Mouse (Mus musculus): Measurements from ENCODE around the gene Anxa9. TPM values are rescaled to one million over a fixed set of nuclear protein-coding genes. Genes with fewer than 3 reads are reported as not detected.

Anxa9 gene
- 2.6 and 2.8 TPM in 2 replicates for polyA plus RNA-seq (2012; rRNA removed)

DNA sequence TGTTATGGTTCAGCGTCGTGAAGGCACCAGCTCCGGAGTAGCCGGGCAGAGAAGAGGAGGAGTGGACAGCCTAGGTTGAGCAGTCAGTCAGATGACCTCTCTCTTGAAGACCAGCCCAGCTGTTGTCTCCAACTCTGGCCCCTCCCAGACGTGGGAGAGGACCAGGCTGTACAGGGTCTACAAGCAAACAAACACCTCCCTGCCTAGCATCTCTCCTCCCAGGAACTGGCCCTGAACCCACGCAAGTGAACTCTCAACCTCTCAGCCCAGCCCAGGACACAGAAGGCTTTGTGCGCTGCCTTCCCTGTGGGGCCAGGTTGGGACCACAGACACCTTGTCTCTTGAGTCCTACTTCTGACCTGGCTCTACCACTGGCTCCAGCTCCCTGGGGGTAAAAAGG, at the start of gene Anxa9:
Anxa9 (minus strand) TSS at position 77 of the 400 bp plus-strand sequence.

DNA sequence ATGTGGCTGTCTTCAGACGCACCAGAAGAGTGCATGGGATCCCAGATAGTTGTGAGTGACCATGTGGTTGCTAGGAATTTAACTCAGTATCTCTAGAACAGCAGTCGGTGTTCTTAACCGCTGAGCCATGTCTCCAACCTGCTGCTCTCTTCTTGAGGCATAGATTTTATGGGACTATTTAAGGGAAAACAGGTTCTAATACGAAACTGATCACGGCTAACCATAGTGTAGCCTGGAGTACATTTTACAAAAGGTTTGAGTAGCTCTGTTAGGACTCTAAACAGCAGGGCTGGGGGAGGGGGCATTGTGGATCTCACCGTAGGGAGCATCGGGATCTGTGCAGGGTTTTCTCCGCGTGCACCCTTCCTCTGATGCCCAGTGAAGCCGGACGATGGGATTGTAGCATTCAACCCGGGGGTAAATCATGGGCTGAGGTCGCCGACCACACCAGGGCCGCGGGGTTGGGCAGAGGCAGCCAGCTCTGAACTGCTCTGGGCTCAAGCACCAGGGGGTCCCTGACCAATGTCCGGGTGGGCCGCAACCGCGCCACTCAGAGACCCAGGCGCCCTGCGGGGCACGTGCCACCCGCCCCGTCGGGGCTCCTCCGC, 7.6 kb upstream of the Anxa9 start, which contains the start of gene Cers2:
Cers2 (plus strand) TSS at position 306 of the 608 bp plus-strand sequence.

DNA sequence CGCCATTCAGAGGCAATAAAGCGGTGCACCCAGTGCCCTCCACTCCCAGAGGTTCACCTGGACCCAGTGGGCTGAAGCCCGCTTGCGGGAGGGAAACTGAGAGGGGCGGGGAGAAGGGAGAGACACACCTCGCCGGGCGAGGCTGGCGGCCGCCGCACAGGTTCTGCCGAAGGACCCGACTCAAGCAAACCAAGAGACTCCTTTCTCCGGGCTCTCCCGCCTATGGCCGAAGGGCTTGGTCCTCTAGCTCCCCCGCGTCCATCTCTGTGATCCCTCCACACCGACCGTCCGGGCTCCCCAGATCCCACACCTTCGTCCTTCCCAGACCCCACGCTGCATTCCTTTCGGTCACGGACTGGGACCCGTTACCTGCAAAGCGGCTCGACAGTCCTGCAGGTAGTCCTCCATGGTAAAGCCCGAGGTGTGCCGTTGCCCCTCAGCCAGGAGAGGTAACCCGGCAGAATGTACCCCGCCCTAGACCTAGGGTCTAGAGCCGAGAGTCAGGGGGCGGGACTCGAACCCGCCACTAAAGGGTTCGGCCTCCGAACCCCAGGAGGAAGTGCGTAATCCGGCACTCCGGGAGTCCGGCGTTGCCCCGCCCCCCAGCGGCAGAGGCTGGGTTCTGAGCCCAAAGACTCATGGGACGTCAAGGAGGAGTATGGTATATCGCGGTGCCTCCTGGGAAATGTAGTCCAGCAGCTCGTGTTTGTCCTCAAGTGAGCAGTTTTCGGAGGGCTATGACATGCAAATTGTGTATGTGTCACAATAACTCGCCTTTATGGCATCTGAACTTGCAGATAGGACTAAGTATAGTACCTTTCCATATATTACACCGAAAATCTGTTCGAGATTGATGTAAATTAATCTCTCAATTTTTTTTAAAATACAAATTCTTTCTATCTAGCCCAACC, 25.5 kb downstream of the Anxa9 start, which contains the start of the genes Mindy1 and Prune1:
Mindy1 (plus strand) TSS at position 130 of the 911 bp plus-strand sequence.
Prune1 (minus strand) TSS at position 861 of the 911 bp plus-strand sequence.

DNA sequence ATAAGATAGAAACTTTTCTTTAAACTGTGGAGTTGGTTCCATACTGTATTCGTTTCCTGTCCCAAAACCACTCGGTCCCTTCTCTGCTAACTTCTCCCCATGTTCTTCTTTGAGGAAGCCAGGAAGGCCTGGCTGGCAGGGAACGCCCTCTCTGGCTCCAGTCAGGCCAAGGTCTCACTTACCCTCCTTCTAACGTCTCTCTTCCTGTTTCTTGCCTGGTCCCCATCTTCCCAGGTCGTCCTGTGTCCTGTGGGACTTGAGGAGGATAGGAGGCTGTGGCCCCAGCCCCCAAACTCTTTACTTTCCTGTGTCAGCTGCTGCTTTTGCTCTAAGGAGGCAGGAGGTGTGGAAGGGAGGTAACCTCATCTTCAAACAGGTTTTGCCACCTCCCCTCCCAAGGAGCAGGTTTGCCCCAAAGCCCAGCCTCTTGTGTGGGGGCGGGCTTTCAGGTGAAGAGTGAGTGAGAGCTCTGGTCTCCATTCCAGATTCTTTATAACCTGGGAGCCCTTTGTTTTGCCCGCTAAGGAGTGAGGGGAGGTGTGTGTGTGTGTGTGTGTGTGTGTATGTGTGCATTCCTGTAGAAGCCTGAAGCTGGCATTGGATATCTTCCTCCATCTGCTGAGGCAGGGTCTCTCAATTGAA, 56.1 kb downstream of the Anxa9 start, which contains the start of gene Bnipl:
Bnipl (minus strand) TSS at position 411 of the 642 bp plus-strand sequence.

Other genes with a start within 250 kb of the Anxa9 start
- 33.8 and 81.9 TPM in 2 replicates for gene Pip5k1a, start 200.2 kb downstream of the Anxa9 start, polyA plus RNA-seq (2012; rRNA removed)
- 193 and 212 TPM in 2 replicates for gene Vps72, start 196.2 kb downstream of the Anxa9 start, polyA plus RNA-seq (2012; rRNA removed)
- gene Tmod4, start 182.7 kb downstream of the Anxa9 start, polyA plus RNA-seq (2012; rRNA removed): 1.0 and 2.2 TPM in 2 replicates
- 115 and 209 TPM in 2 replicates for gene Scnm1, start 173.2 kb downstream of the Anxa9 start, polyA plus RNA-seq (2012; rRNA removed)
- 11.6 and 14.4 TPM in 2 replicates for gene Lysmd1, start 173.1 kb downstream of the Anxa9 start, polyA plus RNA-seq (2012; rRNA removed)
- gene Tnfaip8l2, start 164.8 kb downstream of the Anxa9 start, polyA plus RNA-seq (2012; rRNA removed): 1.4 and 1.6 TPM in 2 replicates
- 64.4 and 77.1 TPM in 2 replicates for gene Sema6c, start 146.7 kb downstream of the Anxa9 start, polyA plus RNA-seq (2012; rRNA removed)
- 28.3 and 30.4 TPM in 2 replicates for gene Gabpb2, start 89.3 kb downstream of the Anxa9 start, polyA plus RNA-seq (2012; rRNA removed)
- gene Cdc42se1, start 78.4 kb downstream of the Anxa9 start, polyA plus RNA-seq (2012; rRNA removed): 62.7 and 103 TPM in 2 replicates
- 134 and 151 TPM in 2 replicates for gene Mllt11, start 75.0 kb downstream of the Anxa9 start, polyA plus RNA-seq (2012; rRNA removed)
- gene Gm128, start 65.6 kb downstream of the Anxa9 start, polyA plus RNA-seq (2012; rRNA removed): 0.22 and 0.53 TPM in 2 replicates
- 0.80 and 1.3 TPM in 2 replicates for gene Bnipl, start 56.0 kb downstream of the Anxa9 start, polyA plus RNA-seq (2012; rRNA removed)
- 30.3 and 35.1 TPM in 2 replicates for gene Mindy1, start 25.8 kb downstream of the Anxa9 start, polyA plus RNA-seq (2012; rRNA removed)
- 24.0 and 29.2 TPM in 2 replicates for gene Prune1, start 25.1 kb downstream of the Anxa9 start, polyA plus RNA-seq (2012; rRNA removed)
- 69.3 and 111 TPM in 2 replicates for gene Cers2, start 7.6 kb upstream of the Anxa9 start, polyA plus RNA-seq (2012; rRNA removed)
- gene Setdb1, start 50.0 kb upstream of the Anxa9 start, polyA plus RNA-seq (2012; rRNA removed): 62.2 and 65.8 TPM in 2 replicates
- not detected in 2 replicates for gene 4930558C23Rik, start 95.7 kb upstream of the Anxa9 start, polyA plus RNA-seq (2012; rRNA removed)
- gene Arnt, start 127.2 kb upstream of the Anxa9 start, polyA plus RNA-seq (2012; rRNA removed): 30.4 and 39.4 TPM in 2 replicates
- 8.1 and 10.8 TPM in 2 replicates for gene Ctsk, start 192.1 kb upstream of the Anxa9 start, polyA plus RNA-seq (2012; rRNA removed)
- 7.9 and 10.8 TPM in 2 replicates for gene Ctss, start 219.6 kb upstream of the Anxa9 start, polyA plus RNA-seq (2012; rRNA removed)

Data from central nervous system, embryonic 11.5 days (tissue).